Mouse (Mus musculus): ENCODE data around the gene Gpbp1l1. TPM values are rescaled to one million over a fixed set of nuclear protein-coding genes. Genes with fewer than 3 reads are reported as not detected.

The Gpbp1l1 gene
- polyA plus RNA-seq, 2 experiments, result 38.0 to 45.4 TPM

GRCm38 (mm10) chr4:116626658-116627358 lies 69.3 kb downstream of the Gpbp1l1 start:
- H3K9me3 ChIP-seq (ENCODE audit: control insufficient read depth, low read length), result no peaks in the 10 kb centered on the region
- peaks cover 12% of the 10 kb centered on the region for H3K4me1 ChIP-seq (ENCODE audit: control insufficient read depth, insufficient read depth, low read length)
- H3K9ac ChIP-seq (ENCODE audit: low read depth, low read length, severe bottlenecking), result peak overlapping the region; percentile 93
- no peaks in the 10 kb centered on the region for H3K27me3 ChIP-seq (ENCODE audit: control insufficient read depth, insufficient read depth, low read length)
- peak; percentile 86 for ATAC-seq (ENCODE audit: low FRiP score, low read depth)
- TF ChIP-seq POLR2A (IDR thresholded peaks at IDR 0.05; ENCODE audit: borderline replicate concordance, extremely low read depth, insufficient read depth, insufficient read length), result no peak
- H3K4me3 ChIP-seq (replicated peaks; ENCODE audit: low read length), result peak overlapping the region; percentile 100
- peak; percentile 95 for DNase-seq (ENCODE audit: low spot score)
- WGBS, result 0% methylated on average over 43 of the region's 53 CpGs
- peak overlapping the region; percentile 57 for H3K4me2 ChIP-seq (replicated peaks; ENCODE audit: low read depth, low read length, severe bottlenecking)
- peak overlapping the region; percentile 96 for H3K27ac ChIP-seq (replicated peaks; ENCODE audit: low read depth, low read length)
- peaks cover 6% of the 10 kb centered on the region for H3K36me3 ChIP-seq (ENCODE audit: control insufficient read depth, insufficient read depth, low read length)

DNA sequence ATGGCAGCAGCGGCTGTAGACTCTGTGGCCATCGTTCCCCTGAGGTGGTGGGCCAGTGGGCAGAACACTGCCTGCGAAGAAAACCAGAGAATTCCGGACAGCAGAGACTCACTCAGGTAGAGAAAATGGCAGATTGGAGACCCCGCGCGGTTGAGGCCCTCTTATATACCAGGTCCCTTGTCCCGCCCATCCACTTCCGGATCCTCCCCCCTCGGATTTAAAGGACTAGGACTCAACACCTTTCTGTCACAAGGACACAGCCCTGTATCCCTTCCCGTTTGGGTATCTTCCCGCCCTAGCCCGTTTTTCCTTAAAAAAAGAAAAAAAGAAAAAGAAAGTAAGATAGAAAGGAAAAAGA lies 69.9 kb downstream of the Gpbp1l1 start:
- 0% methylated on average over 13 of the region's 13 CpGs for WGBS
- peak overlapping the region; percentile 96 for H3K27ac ChIP-seq (replicated peaks; ENCODE audit: low read depth, low read length)

GRCm38 (mm10) chr4:116627722-116628662 lies 70.5 kb downstream of the Gpbp1l1 start, which contains the start of gene Nasp:
Gene Nasp (minus strand): TSS chr4:116627941.
- H3K4me2 ChIP-seq (replicated peaks; ENCODE audit: low read depth, low read length, severe bottlenecking), result peak within 1 kb of the TSS; percentile 57
- peak within 1 kb of the TSS; percentile 100 for H3K4me3 ChIP-seq (replicated peaks; ENCODE audit: low read length)
- WGBS, result 5% methylated on average over 23 of the region's 23 CpGs
- H3K36me3 ChIP-seq (ENCODE audit: control insufficient read depth, insufficient read depth, low read length), result peaks cover 5% of the 10 kb centered on the region; the same call in 1 of the 2 replicates
- DNase-seq (ENCODE audit: low spot score) (peak; percentile 94), ATAC-seq (ENCODE audit: low FRiP score, low read depth) (peak; percentile 85)
- H3K9me3 ChIP-seq (ENCODE audit: control insufficient read depth, low read length), result no peaks in the 10 kb centered on the region
- TF ChIP-seq POLR2A (IDR thresholded peaks at IDR 0.05; ENCODE audit: borderline replicate concordance, extremely low read depth, insufficient read depth, insufficient read length), result no peak
- H3K27me3 ChIP-seq (ENCODE audit: control insufficient read depth, insufficient read depth, low read length), result no peaks in the 10 kb centered on the region
- H3K27ac ChIP-seq (replicated peaks; ENCODE audit: low read depth, low read length), result peak within 1 kb of the TSS; percentile 96
- H3K9ac ChIP-seq (ENCODE audit: low read depth, low read length, severe bottlenecking), result peak within 1 kb of the TSS; percentile 93
- H3K4me1 ChIP-seq (ENCODE audit: control insufficient read depth, insufficient read depth, low read length), result peaks cover 12% of the 10 kb centered on the region

More for the DNA sequence above, 69.9 kb downstream of the Gpbp1l1 start:
- no peaks in the 10 kb centered on the region for H3K9me3 ChIP-seq (ENCODE audit: control insufficient read depth, low read length)
- ATAC-seq (ENCODE audit: low FRiP score, low read depth) (peak; percentile 91), DNase-seq (ENCODE audit: low spot score) (peak; percentile 94)
- peak; percentile 96; the same call in 1 of the 2 replicates for TF ChIP-seq POLR2A (IDR thresholded peaks at IDR 0.05; ENCODE audit: borderline replicate concordance, extremely low read depth, insufficient read depth, insufficient read length)
- H3K4me1 ChIP-seq (ENCODE audit: control insufficient read depth, insufficient read depth, low read length), result peaks cover 12% of the 10 kb centered on the region
- peaks cover 5% of the 10 kb centered on the region; the same call in 1 of the 2 replicates for H3K36me3 ChIP-seq (ENCODE audit: control insufficient read depth, insufficient read depth, low read length)
- H3K27me3 ChIP-seq (ENCODE audit: control insufficient read depth, insufficient read depth, low read length), result no peaks in the 10 kb centered on the region
- peak overlapping the region; percentile 93 for H3K9ac ChIP-seq (ENCODE audit: low read depth, low read length, severe bottlenecking)
- H3K4me3 ChIP-seq (replicated peaks; ENCODE audit: low read length), result peak overlapping the region; percentile 100
- peak overlapping the region; percentile 57 for H3K4me2 ChIP-seq (replicated peaks; ENCODE audit: low read depth, low read length, severe bottlenecking)

DNA sequence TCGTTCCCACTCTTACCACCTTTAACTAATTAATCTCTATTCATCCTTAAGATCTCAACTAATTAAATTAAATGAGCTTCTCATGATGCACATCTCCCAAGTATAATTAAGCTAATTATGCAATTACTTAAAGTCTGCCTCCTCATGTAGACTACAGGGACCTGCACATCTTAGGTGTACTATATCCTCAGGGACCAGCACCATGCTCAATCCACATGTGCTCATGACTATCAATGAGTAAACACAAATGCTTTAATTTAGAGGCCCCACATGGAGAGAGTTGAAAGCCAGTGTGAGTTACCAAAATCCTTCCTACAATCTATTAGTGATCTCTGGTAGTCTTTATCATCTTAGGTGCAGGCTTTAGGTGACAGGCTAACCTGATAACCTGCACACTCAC lies 77.7 kb downstream of the Gpbp1l1 start:
- Histone ChIP-seq H3K4me3 (replicated peaks; ENCODE audit: low read length) (no peak overlapping the region), H3K9ac (ENCODE audit: low read depth, low read length, severe bottlenecking) (no peak overlapping the region), H3K27ac (replicated peaks; ENCODE audit: low read depth, low read length) (no peak overlapping the region), H3K9me3 (ENCODE audit: control insufficient read depth, low read length) (no peaks in the 10 kb centered on the region), H3K4me1 (ENCODE audit: control insufficient read depth, insufficient read depth, low read length) (no peaks in the 10 kb centered on the region), H3K36me3 (ENCODE audit: control insufficient read depth, insufficient read depth, low read length) (peaks cover 61% of the 10 kb centered on the region), H3K4me2 (replicated peaks; ENCODE audit: low read depth, low read length, severe bottlenecking) (no peak overlapping the region), H3K27me3 (ENCODE audit: control insufficient read depth, insufficient read depth, low read length) (no peaks in the 10 kb centered on the region)
- WGBS, result 88% methylated on average over 1 of the region's 1 CpGs
- no peak for TF ChIP-seq POLR2A (IDR thresholded peaks at IDR 0.05; ENCODE audit: borderline replicate concordance, extremely low read depth, insufficient read depth, insufficient read length)
- ATAC-seq (ENCODE audit: low FRiP score, low read depth) (no peak), DNase-seq (ENCODE audit: low spot score) (no peak)

GRCm38 (mm10) chr4:116638821-116639220 lies 81.4 kb downstream of the Gpbp1l1 start:
- H3K4me1 ChIP-seq (ENCODE audit: control insufficient read depth, insufficient read depth, low read length), result no peaks in the 10 kb centered on the region
- DNase-seq (ENCODE audit: low spot score) (no peak), ATAC-seq (ENCODE audit: low FRiP score, low read depth) (no peak)
- TF ChIP-seq POLR2A (IDR thresholded peaks at IDR 0.05; ENCODE audit: borderline replicate concordance, extremely low read depth, insufficient read depth, insufficient read length), result no peak
- no peak overlapping the region for H3K9ac ChIP-seq (ENCODE audit: low read depth, low read length, severe bottlenecking)
- no peak overlapping the region for H3K4me3 ChIP-seq (replicated peaks; ENCODE audit: low read length)
- no peak overlapping the region for H3K27ac ChIP-seq (replicated peaks; ENCODE audit: low read depth, low read length)
- no peaks in the 10 kb centered on the region for H3K9me3 ChIP-seq (ENCODE audit: control insufficient read depth, low read length)
- no peaks in the 10 kb centered on the region for H3K27me3 ChIP-seq (ENCODE audit: control insufficient read depth, insufficient read depth, low read length)
- H3K4me2 ChIP-seq (replicated peaks; ENCODE audit: low read depth, low read length, severe bottlenecking), result no peak overlapping the region
- WGBS, result over 99% methylated on average over 6 of the region's 6 CpGs
- peaks cover 94% of the 10 kb centered on the region for H3K36me3 ChIP-seq (ENCODE audit: control insufficient read depth, insufficient read depth, low read length)
